Mouse (Mus musculus): ENCODE results near the gene Sptb. TPM values are rescaled to one million over a fixed set of nuclear protein-coding genes. Genes with fewer than 3 reads are reported as not detected.

The Sptb gene
- total RNA-seq, 2 experiments from 2014 or later = 93.9 to 100 TPM

GRCm38 (mm10) chr12:76675364-76675763, 35.0 kb downstream of the Sptb start:
- no peak for DNase-seq (ENCODE audit: low spot score in 2 of 2)

GRCm38 (mm10) chr12:76673794-76674222, 36.5 kb downstream of the Sptb start:
- no peak for DNase-seq (ENCODE audit: low spot score in 2 of 2)

GRCm38 (mm10) chr12:76672008-76672407, 38.3 kb downstream of the Sptb start:
- no peak for DNase-seq (ENCODE audit: low spot score in 2 of 2)

GRCm38 (mm10) chr12:76670533-76671086, 39.7 kb downstream of the Sptb start:
- peak; percentile 28 to 57 for DNase-seq (ENCODE audit: low spot score in 2 of 2)

- DNase-seq (ENCODE audit: low spot score in 2 of 2) = no peak
Measured at GRCm38 (mm10) chr12:76669956-76670530, 40.3 kb downstream of the Sptb start.

GRCm38 (mm10) chr12:76668654-76669419, 41.5 kb downstream of the Sptb start:
- DNase-seq (ENCODE audit: low spot score in 2 of 2) = peak in 1 of 2 experiments; percentile 18

GRCm38 (mm10) chr12:76651788-76652345, 58.5 kb downstream of the Sptb start:
- no peak for DNase-seq (ENCODE audit: low spot score in 2 of 2)

- DNase-seq (ENCODE audit: low spot score in 2 of 2) = peak; percentile 70 to 72
Measured at GRCm38 (mm10) chr12:76649708-76650687, 60.3 kb downstream of the Sptb start.

GRCm38 (mm10) chr12:76645222-76646110, 64.9 kb downstream of the Sptb start:
- no peak for DNase-seq (ENCODE audit: low spot score in 2 of 2)

- DNase-seq (ENCODE audit: low spot score in 2 of 2) = no peak
Measured at GRCm38 (mm10) chr12:76643679-76644078, 66.7 kb downstream of the Sptb start.

- no peak for DNase-seq (ENCODE audit: low spot score in 2 of 2)
Measured at GRCm38 (mm10) chr12:76642616-76643015, 67.7 kb downstream of the Sptb start.

- peak in 1 of 2 experiments; percentile 28 for DNase-seq (ENCODE audit: low spot score in 2 of 2)
Measured at GRCm38 (mm10) chr12:76640620-76641019, 69.7 kb downstream of the Sptb start.

GRCm38 (mm10) chr12:76634899-76635693, 75.3 kb downstream of the Sptb start:
- no peak for DNase-seq (ENCODE audit: low spot score in 2 of 2)

GRCm38 (mm10) chr12:76623374-76623773, 87.0 kb downstream of the Sptb start:
- DNase-seq (ENCODE audit: low spot score in 2 of 2) = peak in 1 of 2 experiments; percentile 39

- no peak for DNase-seq (ENCODE audit: low spot score in 2 of 2)
Measured at GRCm38 (mm10) chr12:76619847-76620246, 90.5 kb downstream of the Sptb start.

- no peak for DNase-seq (ENCODE audit: low spot score in 2 of 2)
Measured at GRCm38 (mm10) chr12:76618175-76618574, 92.2 kb downstream of the Sptb start.

- no peak for DNase-seq (ENCODE audit: low spot score in 2 of 2)
Measured at GRCm38 (mm10) chr12:76615580-76615937, 94.8 kb downstream of the Sptb start.

- DNase-seq (ENCODE audit: low spot score in 2 of 2) = no peak
Measured at GRCm38 (mm10) chr12:76614868-76615579, 95.3 kb downstream of the Sptb start.
